Mouse (Mus musculus): ENCODE data around the gene 1110008L16Rik.
"Not testable (repeated sequence)": the region's sequence is repeated elsewhere in the genome, so short reads cannot be mapped to it uniquely, and the experiment has no call there.

1110008L16Rik gene

GRCm38 (mm10) chr12:55343045-55343444 is 43.7 kb downstream of the 1110008L16Rik start:
- DNase-seq: not testable (repeated sequence)

DNA sequence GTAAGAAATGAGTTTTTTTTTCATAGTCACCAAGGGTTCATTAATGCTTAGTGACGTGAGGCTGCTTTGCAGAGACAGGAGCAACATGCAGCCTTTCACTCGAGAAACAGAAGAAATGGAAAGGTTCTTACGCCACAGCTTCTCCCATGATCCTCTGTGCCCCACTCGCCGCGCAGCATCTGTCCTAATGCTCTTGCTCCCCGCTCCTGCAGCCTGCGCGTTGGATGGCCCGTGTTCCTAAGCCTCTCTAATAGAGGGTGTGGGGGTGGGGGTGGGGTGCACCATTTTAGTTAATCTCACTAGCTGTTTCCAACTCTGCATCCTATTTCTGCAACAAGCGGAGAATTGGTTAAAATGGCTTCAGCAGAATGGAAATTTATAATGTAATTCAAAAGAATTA is 44.6 kb downstream of the 1110008L16Rik start:
- peak; percentile 10 for DNase-seq

- DNase-seq: peak; percentile 11
Observed at GRCm38 (mm10) chr12:55344583-55344982, 45.2 kb downstream of the 1110008L16Rik start.

DNA sequence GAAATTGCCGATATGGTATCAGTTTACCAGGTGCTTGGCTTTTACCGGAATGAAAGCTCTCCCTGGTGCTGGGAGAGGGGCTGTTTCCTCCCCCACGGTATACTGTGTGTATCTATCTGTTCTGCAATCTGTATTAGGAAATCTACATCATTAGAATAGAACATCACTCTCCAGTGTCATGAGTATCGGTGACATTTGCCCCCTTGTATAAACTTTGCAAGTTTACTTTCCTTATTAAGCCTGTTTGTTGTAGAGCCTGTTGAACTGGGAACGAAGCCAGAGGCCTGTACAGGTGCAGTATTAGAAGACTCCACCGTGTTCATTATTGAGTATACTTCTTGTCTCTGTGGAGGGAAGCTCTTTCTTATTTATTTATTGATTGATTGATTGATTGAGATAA is 54.0 kb downstream of the 1110008L16Rik start:
- no peak for DNase-seq

GRCm38 (mm10) chr12:55354904-55355303 is 55.5 kb downstream of the 1110008L16Rik start:
- DNase-seq: peak; percentile 64

- no peak for DNase-seq
Observed at GRCm38 (mm10) chr12:55357303-55357702, 57.9 kb downstream of the 1110008L16Rik start.

- no peak for DNase-seq
Observed at GRCm38 (mm10) chr12:55360929-55361328, 61.6 kb downstream of the 1110008L16Rik start.

DNA sequence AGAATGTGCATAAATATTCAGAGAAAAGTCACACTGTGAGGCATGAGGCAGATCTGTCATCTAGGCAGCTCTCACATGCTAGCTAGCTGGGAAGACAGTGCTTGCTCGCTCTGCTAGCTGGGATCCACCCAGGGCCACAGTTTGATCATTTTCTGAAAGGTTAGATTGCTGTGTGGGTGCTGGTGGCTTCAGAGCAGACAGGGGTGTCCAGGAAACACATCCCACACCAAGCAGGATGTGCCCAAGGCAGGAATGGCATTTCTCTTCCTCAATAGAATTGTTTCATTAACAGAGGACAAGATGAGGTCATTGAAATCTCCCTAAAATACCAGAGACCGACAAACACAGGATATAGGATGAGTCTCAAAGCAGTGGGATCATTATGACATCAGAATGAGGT is 65.7 kb downstream of the 1110008L16Rik start:
- no peak for DNase-seq

DNA sequence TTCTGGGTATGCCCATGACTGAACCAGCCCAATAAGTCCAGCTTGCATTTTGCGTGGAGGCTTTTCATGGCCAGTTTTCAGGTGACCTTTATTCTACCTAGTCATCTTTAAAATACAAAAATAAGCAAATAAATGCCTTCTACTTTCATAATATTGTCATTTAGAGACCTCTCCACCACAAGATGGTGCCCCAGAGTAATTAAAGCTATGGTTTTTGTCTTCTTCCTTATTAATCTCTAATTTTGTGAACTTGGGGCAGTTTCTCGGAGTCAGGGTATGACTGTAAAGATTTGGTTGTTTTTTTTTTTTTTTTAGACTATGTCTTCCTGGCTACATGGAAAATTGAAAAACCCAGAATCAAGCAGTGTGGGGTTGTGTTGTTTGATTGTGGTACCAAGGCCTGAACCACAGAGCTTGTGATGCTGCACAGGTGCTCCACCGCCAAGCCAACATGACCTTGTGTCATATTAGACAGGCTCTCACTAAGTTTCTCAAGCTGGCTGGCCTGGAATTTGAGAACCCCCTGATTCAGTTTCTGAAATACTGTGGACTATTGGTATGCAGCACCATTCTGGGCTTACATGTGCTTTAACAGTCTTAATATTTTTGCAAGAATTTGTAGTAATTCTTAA is 73.2 kb downstream of the 1110008L16Rik start:
- no peak for DNase-seq

GRCm38 (mm10) chr12:55376956-55377609 is 77.7 kb downstream of the 1110008L16Rik start:
- DNase-seq: no peak

DNA sequence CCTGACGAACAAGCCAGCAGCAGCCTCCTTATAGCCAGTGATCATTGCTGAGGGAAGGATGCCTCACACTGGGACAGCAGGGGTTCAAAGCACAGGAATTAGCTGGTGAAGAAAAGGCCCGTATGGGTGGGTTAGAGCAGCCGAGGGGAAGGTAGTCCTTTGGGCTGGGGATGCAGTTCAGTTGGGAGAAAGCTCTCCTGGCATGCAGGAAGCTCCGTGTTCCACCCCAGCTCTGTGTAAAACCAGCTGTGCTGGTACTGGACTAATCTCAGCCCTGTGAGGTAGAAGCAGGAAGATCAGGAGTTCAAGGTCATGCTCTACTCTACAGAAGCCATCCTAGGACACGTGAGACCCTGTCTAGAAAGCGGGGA is 78.2 kb downstream of the 1110008L16Rik start:
- no peak for DNase-seq

GRCm38 (mm10) chr12:55384023-55384749 is 84.8 kb downstream of the 1110008L16Rik start, which contains the start of gene Psma6:
TSS of gene Psma6 (plus strand) at chr12:55384222.
- no peak for DNase-seq

- DNase-seq: no peak
Observed at GRCm38 (mm10) chr12:55384826-55385225, 85.4 kb downstream of the 1110008L16Rik start.

- DNase-seq: peak; percentile 35
Observed at GRCm38 (mm10) chr12:55385931-55386330, 86.6 kb downstream of the 1110008L16Rik start.

DNA sequence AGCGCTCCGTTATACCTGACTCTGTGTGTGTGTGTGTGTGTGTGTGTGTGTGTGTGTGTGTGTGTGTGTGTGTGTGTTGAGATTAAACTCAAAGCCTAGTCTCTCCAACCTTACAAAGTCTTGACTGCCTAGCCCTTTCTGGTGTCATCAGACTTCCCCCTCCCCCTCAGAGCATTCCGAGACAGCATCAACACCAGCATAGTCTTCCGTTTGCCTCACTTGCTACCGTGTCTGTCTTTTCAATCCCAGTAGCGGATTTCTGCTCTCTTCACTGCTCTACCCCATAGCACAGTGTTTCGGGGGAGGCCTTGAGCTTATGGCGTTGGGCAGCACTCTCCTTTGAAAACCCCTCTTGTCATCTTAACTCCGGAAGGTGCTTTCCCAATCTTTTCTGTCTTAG is 87.1 kb downstream of the 1110008L16Rik start:
- no peak for DNase-seq

DNA sequence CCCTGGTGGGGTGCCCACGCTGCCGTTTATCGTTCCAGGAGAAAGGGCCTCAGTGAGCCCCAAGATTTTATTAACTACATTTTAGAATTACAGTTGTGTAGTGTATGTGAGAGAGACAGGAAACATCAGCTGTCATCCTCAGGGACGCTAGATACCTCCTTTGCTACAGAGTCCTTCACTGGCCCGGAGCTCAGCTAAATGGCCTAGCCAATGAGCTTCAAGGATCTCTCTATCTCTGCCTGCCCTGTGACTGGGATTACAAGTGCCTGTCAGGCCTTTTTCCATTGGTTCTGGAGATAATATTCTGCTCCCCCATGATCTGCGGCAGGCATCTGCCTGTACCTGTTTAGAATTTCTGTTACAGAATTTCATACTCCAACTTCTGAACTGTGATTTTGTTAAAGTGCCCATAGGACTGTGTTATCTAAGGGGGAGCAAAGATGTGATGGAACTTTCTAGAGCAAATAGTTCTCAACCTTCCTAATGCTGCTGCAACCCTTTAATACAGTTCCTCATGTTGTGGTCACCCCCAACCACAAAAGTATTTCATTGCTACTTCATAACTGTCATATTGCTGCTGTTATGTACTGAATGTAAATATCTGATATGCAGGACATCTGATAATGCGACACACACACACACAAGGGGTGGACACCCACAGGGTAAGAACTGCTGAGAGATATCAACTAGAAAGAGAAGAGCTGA is 87.9 kb downstream of the 1110008L16Rik start:
- DNase-seq: no peak

DNA sequence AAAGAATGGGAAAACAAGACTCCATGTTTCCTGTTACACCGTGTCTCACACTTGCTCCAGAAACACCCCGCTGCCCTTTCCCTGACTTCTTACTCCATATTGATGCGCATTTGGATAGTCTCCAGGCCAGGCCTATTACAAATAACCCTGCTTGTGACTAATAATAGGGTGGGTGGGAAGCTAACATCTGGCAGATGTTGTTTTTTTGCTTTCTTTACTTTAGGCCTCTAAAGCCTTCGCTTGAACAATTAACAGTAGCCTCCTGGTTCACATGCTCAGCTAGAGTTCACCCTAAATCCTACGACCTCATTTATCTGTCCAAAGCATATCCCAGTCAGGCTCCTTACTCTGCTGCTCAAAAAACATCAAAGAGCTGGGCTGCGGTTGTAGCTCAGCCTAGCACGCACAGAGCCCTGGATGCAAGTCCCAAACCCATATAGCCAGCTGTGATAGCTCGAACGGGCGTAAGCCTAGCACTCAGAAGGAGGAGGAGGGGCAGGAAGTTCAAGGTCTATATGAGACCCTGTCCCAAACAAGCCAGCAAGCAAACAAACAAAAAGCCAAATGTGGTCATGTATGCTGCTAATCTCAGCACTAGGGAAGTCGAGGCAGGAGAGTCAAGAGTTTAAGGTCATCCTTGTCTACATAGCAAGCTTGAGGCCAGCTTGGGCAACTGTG is 88.5 kb downstream of the 1110008L16Rik start:
- no peak for DNase-seq

- peak; percentile 64 for DNase-seq
Observed at GRCm38 (mm10) chr12:55388478-55388877, 89.1 kb downstream of the 1110008L16Rik start.

DNA sequence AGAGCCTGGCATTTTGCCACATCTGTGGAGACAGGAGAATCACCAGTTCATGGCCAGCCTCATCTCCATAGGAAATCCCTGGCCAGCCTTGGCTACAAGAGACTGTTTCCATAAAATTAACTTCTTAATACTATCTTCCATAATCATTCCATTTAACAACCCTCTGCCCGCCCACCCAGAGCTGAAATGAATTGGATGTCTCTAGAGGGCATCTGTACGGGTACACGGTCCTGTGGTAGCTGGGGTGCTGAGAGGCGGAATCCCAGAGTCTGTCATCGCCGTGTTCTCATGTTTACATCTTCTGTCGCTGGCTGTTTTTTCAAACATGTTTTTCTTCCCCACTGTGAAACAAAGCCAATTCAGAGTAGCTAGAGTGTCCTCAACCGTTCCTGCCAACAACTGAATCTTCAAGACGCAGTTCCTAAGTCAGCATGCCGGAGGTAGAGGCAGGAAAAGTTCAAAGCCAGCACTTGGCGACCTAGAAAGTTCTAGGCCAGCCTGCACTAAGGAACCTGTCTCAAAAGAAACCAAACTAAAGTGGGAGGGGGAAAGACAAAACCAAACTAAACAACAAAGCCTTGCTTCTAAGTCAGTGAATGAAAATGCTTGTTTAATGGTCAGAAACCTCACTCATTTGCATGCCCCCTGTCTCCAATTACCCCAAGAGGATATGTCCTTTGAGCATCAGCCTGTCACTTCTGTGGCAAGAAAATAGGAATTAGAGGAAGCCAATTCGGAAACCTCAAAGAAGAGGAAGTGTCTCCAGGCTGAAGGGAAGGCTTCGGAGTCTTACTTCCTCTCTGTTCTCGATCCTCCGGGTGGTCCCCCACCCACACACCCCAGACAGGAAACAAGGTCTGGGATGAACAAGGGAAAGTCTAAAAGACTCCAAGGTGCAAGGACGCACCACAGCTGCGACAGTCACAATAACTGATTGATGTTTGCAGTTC is 90.0 kb downstream of the 1110008L16Rik start:
- no peak for DNase-seq

- no peak for DNase-seq
Observed at GRCm38 (mm10) chr12:55392120-55392519, 92.7 kb downstream of the 1110008L16Rik start.

Measured in retina, postnatal 1 day (tissue).